Mouse (Mus musculus) liver, postnatal 0 days (tissue): ENCODE results near the gene Gria1. TPM values are rescaled to one million over a fixed set of nuclear protein-coding genes. Genes with fewer than 3 reads are reported as not detected.

Experiments
- ATAC-seq: fragments of 200-750 bp; cut with Nextera tagmentation; 2 replicates; pipeline ENCODE4 v1.8.0; 2017; ENCODE audit warnings: mild to moderate bottlenecking, moderate library complexity
- DNase-seq: peaks from one replicate; pipeline ENCODE4 v3.0.0-alpha.2; 2016
- H3K27ac ChIP-seq: fragments of 300-500 bp; sonication (generic); 2 replicates; pipeline ENCODE4 v1.5.1; 2014; ENCODE audit warnings: antibody characterized with exemption, moderate library complexity, mild to moderate bottlenecking, low read depth
- H3K27me3 ChIP-seq: fragments of 300-500 bp; sonication (generic); 2 replicates; pipeline ENCODE4 v1.6.1; 2014; ENCODE audit warnings: low read length, control low read depth, mixed read lengths; ENCODE audit not compliant: insufficient read depth
- H3K36me3 ChIP-seq: fragments of 300-500 bp; sonication (generic); replicated peaks from 2 replicates; pipeline ENCODE4 v1.6.1; 2014; ENCODE audit warnings: mild to moderate bottlenecking, control low read depth, low read length, moderate library complexity, mixed read lengths; ENCODE audit not compliant: insufficient read depth
- H3K4me1 ChIP-seq: fragments of 300-500 bp; sonication (generic); 2 replicates; pipeline ENCODE4 v1.6.1; 2014; ENCODE audit warnings: antibody characterized with exemption, mild to moderate bottlenecking, control low read depth; ENCODE audit not compliant: insufficient read depth
- H3K4me2 ChIP-seq: fragments of 300-500 bp; sonication (generic); 2 replicates; pipeline ENCODE4 v1.6.1; 2014; ENCODE audit warnings: low read depth, mild to moderate bottlenecking, low read length, moderate library complexity, mixed read lengths
- H3K4me3 ChIP-seq: fragments of 300-500 bp; sonication (generic); 2 replicates; pipeline ENCODE4 v1.5.1; 2014; ENCODE audit warnings: low read depth, low read length
- H3K9ac ChIP-seq: fragments of 300-500 bp; sonication (generic); replicated peaks from 2 replicates; pipeline ENCODE4 v1.6.1; 2014; ENCODE audit warnings: mild to moderate bottlenecking, moderate library complexity
- H3K9me3 ChIP-seq: fragments of 300-500 bp; sonication (generic); 2 replicates; pipeline ENCODE4 v1.6.1; 2016; ENCODE audit warnings: mild to moderate bottlenecking, control low read depth, low read length, mixed read lengths
- CTCF ChIP-seq: sonication (generic); IDR thresholded peaks from 2 replicates; pipeline ENCODE4 v1.5.1; 2016; ENCODE audit warnings: antibody characterized with exemption, low read depth
- EP300 ChIP-seq: IDR thresholded peaks from 2 replicates; pipeline ENCODE4 v1.6.1; 2016; ENCODE audit warnings: antibody characterized with exemption, low read depth, mild to moderate bottlenecking
- WGBS: fragments of 180-500 bp; shearing (Covaris S2); extraction: QIAGEN DNeasy Blood & Tissue Kit; methylation state at CpG from one replicate; pipeline ENCODE4 v1.1.7; 2014; ENCODE audit not compliant: insufficient replicate concordance; 5-methylcytosine and 5-hydroxymethylcytosine counted together
- polyA plus RNA-seq: library from polyadenylated mRNA; unstranded; fragments of >200 nt; fragmentation: Nextera tagmentation; extraction: Ambion mirVana; gene quantifications from 2 replicates; pipeline ENCODE4 v1.2.1, GENCODE M21; 2015

Gria1 gene
- polyA plus RNA-seq, 1 experiment from 2014 or later, result not detected

DNA sequence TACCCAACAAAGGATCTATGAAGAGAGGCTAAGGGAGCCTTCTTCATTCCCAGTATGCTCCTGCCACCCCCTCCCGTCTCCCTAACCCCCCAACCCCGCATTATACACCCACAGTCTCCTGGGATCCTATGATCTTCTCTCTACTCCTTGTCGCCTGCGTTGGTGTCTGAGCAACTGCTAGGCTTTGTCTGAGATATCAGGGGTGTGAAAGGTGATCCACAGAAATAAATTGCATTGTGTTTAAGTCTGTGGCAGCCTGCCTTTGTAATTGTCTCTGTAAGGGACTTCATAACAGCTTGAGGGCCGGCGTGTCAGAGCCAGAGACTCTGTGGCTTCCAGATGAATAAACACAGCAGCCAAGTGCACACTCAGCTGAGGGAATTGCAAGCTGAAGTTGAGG, 61.0 kb downstream of the Gria1 start:
- no peak for ATAC-seq
- Histone ChIP-seq H3K9me3 (no peaks in the 10 kb centered on the region), H3K9ac (no peak overlapping the region), H3K4me1 (no peaks in the 10 kb centered on the region), H3K27ac (no peak overlapping the region), H3K27me3 (no peaks in the 10 kb centered on the region), H3K4me2 (no peak overlapping the region), H3K36me3 (no peaks in the 10 kb centered on the region), H3K4me3 (no peak overlapping the region)
- TF ChIP-seq EP300 (no peak), CTCF (no peak)
- 62% methylated on average over 6 of the region's 6 CpGs for WGBS
- DNase-seq, result no peak

DNA sequence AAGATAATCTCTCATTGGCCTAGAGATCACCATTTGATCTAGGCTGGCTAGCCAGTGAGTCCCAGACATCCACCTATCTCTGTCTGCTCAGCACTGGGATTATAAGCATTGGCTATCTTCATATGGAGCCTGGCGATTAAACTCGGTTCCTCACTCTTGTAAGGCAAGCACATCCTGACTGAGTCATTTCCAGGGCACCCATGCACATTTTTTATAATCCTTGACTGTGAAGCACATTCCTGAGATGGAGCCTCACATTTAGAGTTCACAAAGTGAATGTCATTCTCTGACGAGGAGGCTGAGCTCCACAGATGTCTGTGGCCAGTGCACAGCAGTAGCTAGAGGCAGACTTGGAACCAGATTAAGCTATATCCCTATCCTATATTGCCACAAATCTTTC, 68.2 kb downstream of the Gria1 start:
- H3K27me3 ChIP-seq, result no peaks in the 10 kb centered on the region
- 66% methylated on average over 3 of the region's 3 CpGs for WGBS
- no peak overlapping the region for H3K4me3 ChIP-seq
- no peaks in the 10 kb centered on the region for H3K4me1 ChIP-seq
- H3K27ac ChIP-seq, result no peak overlapping the region
- no peak overlapping the region for H3K9ac ChIP-seq
- no peak overlapping the region for H3K4me2 ChIP-seq
- H3K9me3 ChIP-seq, result no peaks in the 10 kb centered on the region
- no peak for ATAC-seq
- no peaks in the 10 kb centered on the region for H3K36me3 ChIP-seq
- no peak for TF ChIP-seq CTCF
- no peak for TF ChIP-seq EP300
- no peak for DNase-seq

DNA sequence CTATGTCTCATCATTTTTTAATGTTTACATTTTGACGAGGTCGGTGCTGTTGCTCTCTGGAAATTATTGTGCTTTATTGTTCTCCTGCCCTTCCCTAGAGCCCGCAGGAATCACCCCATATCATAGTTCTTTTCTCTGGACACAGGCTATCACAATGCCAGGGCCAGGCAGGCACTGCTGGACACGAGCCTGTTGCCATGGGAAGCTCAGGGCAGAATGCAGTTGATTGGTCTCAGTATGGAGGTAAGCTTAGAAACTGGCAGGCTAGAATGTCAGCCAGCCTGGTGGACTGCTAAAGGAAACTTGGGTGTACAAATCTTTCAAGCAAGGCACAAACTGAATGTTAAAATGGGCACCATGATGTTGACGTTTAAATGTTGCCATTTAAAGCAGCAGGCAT, 78.3 kb downstream of the Gria1 start:
- ATAC-seq (no peak), DNase-seq (no peak)

DNA sequence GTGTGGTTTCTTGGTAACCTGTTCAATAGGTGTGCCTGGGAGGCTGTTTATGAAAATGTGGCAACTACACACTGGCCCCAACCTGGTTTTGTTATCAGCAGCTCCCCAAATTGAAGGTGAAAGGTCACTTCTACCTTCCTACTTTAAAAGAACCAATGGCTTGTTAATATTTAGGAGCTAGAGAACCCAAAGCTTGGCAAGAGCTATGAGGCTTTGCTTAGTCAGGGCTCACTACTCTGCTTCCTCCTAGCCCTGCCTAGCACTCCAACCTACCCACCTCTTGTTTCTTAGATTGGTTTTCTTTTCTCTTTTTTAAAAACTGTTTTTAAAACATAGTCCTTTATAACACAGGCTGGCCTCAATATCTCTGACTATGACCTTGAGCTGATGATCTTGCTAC, 79.5 kb downstream of the Gria1 start:
- no peak for DNase-seq

More for the DNA sequence above, 78.3 kb downstream of the Gria1 start:
- Histone ChIP-seq H3K4me3 (no peak overlapping the region), H3K36me3 (no peaks in the 10 kb centered on the region), H3K9me3 (no peaks in the 10 kb centered on the region), H3K9ac (no peak overlapping the region), H3K4me1 (no peaks in the 10 kb centered on the region), H3K27ac (no peak overlapping the region), H3K4me2 (no peak overlapping the region), H3K27me3 (no peaks in the 10 kb centered on the region)
- WGBS, result 69% methylated on average over 5 of the region's 5 CpGs
- TF ChIP-seq CTCF, result no peak
- no peak for TF ChIP-seq EP300

DNA sequence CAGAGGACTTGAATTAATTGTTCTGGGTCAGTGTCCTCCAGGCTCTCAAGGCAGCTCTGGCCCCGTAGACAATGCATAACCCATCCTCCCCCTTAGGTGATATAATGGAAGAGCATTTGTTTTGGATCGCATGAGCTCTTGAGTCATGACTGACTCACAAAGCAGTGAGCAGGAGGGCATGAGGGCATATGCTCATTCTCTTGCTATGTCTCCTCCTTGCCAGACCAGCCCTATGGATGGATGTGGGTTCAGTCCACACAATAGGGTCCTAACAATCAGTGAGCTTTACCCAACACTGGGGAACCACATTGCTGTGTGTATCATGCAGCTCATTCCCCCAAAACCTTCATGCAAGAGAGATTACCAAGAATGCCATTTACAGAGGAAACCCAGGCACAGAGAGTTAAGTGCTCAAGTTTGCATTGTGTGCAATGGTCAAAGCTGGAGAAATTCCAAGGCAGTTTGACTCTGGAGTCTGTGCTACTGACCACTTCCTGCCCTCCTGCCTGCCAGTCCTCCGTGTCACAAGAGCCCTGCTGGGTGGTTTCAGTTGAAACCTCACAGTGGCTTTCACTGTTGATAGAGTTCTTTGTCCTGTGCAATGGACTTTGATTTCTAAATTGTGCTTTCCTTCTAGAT, 80.2 kb downstream of the Gria1 start:
- Histone ChIP-seq H3K4me2 (no peak overlapping the region), H3K4me1 (no peaks in the 10 kb centered on the region), H3K27me3 (no peaks in the 10 kb centered on the region), H3K9me3 (no peaks in the 10 kb centered on the region), H3K4me3 (no peak overlapping the region), H3K36me3 (no peaks in the 10 kb centered on the region), H3K9ac (no peak overlapping the region), H3K27ac (no peak overlapping the region)
- TF ChIP-seq EP300 (no peak), CTCF (no peak)
- DNase-seq (no peak), ATAC-seq (no peak)
- 62% methylated on average over 3 of the region's 3 CpGs for WGBS

More for the DNA sequence above, 79.5 kb downstream of the Gria1 start:
- TF ChIP-seq CTCF (no peak), EP300 (no peak)
- Histone ChIP-seq H3K27ac (no peak overlapping the region), H3K4me2 (no peak overlapping the region), H3K4me1 (no peaks in the 10 kb centered on the region), H3K36me3 (no peaks in the 10 kb centered on the region), H3K4me3 (no peak overlapping the region), H3K9me3 (no peaks in the 10 kb centered on the region), H3K27me3 (no peaks in the 10 kb centered on the region), H3K9ac (no peak overlapping the region)
- no peak for ATAC-seq

DNA sequence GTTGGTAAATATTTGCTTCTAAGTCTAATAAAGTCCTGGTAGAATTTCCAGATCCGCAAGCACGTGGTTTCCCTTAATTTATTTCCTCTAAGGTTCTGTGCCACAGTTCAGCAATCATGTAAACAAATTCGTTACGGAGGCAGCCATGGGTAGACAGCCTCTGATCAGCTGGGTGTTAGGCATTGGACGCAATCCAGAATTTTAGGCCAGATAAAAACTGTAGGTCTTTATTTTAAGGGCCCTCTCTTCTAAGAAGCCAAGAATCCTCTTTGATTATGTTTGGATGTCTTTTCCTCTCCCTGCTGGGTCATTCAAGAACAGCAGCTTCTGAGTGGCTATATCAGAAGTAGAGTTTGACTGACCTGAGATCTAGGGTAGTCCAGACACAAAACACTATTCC, 89.3 kb downstream of the Gria1 start:
- H3K27me3 ChIP-seq, result no peaks in the 10 kb centered on the region
- ATAC-seq (no peak), DNase-seq (no peak)
- H3K9ac ChIP-seq, result no peak overlapping the region
- no peaks in the 10 kb centered on the region for H3K4me1 ChIP-seq
- WGBS, result 62% methylated on average over 5 of the region's 5 CpGs
- H3K4me2 ChIP-seq, result no peak overlapping the region
- TF ChIP-seq EP300 (no peak), CTCF (no peak)
- H3K4me3 ChIP-seq, result no peak overlapping the region
- no peaks in the 10 kb centered on the region for H3K36me3 ChIP-seq
- no peak overlapping the region for H3K27ac ChIP-seq
- no peaks in the 10 kb centered on the region for H3K9me3 ChIP-seq
